Mouse (Mus musculus) mature B cell (primary cell): Measurements from ENCODE around the gene Gm10401.

Source experiments
- in situ Hi-C: fragments of 300-500 bp; cut with MboI; formaldehyde crosslinking; loops from 2 replicates; pipeline ENCODE4 v1.14.3; 2019

Gene Gm10401

DNA sequence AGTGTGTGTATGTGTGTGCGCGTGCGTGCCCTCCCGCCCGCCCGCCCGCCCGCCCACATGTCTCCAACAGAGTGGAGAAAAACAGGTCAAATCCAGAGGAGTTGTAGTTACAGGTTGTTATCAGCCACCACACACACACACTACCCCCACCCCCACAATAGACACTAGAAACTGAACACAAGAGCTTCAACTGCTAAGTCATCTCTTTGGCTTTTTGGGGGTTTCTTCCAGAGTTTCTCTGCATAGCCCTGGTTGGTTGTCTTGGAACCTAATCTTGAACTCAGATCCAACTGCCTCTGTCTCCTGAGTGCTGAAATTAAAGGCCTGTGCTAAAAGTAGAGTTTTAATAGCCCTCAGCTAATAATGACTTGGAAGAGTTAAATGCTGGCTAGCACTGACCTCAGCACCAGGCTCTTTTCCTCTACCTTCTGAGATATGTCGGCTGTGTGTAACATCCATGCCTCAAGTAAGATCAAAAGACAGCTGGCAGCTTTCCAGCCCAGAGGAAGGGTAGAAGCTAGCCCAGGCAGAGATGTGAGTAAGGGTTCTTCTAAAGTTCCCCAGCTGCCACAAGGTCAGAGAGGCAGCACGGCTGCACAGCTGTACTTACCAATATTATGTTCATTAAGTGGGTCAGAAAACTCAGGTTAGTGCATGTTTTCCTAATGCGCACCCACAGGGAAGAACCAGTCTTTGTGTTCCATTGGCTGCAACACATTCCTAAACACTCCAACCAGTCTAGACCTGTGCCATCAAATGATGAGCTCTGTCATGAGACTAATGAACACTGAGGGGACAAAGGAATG lies 26.8 kb downstream of the Gm10401 start:
- in situ Hi-C loops: loop anchor here (10.0 kb wide), 1 partner anchor 86 kb away; no protein-coding TSS in a partner anchor

GRCm38 (mm10) chr5:115070457-115070856 lies 27.6 kb downstream of the Gm10401 start:
- in situ Hi-C loops: loop anchor here (10.0 kb wide), 1 partner anchor 86 kb away; no protein-coding TSS in a partner anchor

DNA sequence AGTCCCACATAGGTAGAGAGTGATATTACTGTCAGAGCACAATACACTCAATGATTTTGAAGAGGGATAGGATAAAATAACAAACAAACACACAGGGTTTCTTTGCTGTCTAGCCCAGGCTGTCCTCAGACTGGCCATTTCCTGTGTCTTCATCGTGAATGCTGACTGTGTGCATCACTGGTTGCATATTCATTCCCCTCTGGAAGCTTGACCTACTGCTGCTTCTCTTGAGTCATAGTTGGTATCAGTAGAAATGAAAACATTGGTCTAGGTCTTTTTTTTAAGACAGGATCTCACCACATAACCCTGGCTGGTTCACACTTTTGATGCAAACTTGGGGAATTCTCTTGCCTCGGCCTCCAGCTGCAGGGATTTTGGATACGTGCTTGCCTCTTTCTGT lies 28.5 kb downstream of the Gm10401 start:
- in situ Hi-C loops: loop anchor here (10.0 kb wide), 1 partner anchor 85 kb away; no protein-coding TSS in a partner anchor

DNA sequence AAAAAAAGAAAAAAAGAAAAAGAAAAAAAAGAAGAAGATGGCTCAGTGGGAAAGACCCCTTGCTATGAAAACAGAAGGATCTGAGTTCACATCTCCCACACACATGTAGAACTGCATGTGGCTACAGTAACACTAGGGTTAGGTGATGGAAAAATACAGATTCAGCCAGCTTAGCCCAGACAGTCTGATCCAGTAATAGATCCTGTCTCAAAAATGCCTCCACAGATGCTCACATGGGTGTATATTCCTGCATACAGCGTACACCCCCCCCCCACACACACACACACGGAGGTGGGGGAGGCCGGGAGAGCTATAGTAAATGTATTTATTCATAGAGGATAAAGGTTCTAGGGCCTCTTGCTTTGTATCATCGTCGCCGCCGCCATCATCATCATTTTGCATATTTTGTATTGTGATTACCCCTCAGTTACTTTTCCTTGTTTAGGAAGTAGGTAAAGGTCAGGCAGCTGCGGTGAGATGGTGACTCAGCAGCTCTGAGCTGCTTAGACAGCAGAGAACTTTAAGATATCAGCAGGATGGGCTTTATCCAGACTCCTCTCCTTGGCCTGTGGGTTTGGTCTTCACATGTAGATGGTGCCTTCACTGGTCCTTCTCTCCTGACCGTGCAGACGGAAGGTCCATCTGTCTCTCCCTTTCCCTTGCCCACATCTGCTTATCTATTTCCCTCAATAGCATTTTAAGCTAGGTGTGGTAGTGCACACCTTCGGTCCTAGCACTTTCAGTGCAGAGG lies 29.2 kb downstream of the Gm10401 start:
- in situ Hi-C loops: no loop called here

DNA sequence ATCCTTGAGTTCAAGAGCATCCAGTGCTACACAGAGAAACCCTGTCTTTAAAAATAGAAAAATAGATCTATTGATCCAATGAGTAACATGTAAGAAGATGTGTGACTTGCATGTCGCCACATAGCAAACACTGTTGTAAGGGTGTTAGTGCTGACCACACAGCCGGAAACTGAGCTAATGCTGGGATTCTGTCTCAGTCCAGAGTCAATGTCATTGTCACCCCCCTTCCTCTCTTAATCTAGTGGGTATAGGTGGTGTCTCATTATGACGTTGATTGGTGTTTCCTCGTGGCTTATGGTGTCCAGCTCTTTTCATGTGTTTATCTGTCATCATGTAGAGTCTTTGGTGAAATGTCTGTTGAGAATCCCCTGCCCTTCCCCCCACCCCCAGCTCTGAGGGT lies 31.9 kb downstream of the Gm10401 start:
- in situ Hi-C loops: no loop called here

DNA sequence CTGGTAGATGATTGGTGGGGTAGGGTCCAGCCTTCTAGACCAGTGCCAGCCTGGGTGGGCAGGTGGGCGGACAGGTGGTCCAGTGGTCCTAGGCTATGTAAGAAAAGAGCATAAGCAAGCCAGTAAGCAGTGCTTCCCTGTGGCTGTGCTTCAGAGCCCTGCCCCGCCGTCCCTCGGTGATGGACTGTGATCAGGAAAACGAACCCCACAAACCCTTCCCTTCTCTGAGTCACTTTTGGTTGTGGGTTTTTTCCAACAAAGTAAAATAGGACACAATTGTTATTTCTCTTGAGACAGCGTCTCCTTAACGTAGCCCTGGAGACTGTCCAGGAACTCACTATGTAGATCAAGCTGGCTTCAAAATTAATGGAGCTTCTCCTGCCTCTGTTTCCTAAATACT lies 34.7 kb downstream of the Gm10401 start:
- in situ Hi-C loops: no loop called here

GRCm38 (mm10) chr5:115062566-115062965 lies 35.5 kb downstream of the Gm10401 start:
- in situ Hi-C loops: no loop called here

- in situ Hi-C loops: no loop called here
These were observed 37.1 kb downstream of the Gm10401 start for GRCm38 (mm10) chr5:115060977-115061376.

DNA sequence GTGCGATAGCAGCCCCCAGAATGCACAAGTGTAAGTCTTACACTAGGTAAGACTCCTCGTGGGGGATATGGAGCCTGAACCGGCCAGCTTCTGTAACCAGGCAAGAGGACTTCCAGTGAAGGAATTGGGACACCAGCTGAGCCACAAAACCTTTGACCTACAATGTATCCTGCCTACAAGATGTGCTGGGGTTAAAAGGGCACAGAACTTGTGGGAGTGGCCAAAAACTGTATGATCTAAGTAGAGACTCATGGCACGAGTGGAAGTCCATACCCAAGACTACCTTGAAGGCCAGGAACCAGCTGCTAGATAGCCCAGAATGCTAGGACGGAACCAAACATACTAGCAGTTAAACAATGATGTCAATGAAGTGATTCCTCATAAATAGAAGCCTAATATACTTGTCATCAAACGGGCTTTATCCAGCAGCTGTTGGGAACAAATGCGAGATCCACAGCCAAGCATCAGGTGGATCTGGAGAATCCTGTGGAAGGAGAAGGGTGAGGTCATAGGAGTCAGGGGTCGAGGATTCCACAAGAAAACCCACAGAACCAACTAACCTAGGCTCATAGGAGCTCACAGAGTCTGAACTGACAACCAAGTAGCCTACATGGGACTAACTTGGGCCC lies 37.9 kb downstream of the Gm10401 start:
- in situ Hi-C loops: no loop called here

DNA sequence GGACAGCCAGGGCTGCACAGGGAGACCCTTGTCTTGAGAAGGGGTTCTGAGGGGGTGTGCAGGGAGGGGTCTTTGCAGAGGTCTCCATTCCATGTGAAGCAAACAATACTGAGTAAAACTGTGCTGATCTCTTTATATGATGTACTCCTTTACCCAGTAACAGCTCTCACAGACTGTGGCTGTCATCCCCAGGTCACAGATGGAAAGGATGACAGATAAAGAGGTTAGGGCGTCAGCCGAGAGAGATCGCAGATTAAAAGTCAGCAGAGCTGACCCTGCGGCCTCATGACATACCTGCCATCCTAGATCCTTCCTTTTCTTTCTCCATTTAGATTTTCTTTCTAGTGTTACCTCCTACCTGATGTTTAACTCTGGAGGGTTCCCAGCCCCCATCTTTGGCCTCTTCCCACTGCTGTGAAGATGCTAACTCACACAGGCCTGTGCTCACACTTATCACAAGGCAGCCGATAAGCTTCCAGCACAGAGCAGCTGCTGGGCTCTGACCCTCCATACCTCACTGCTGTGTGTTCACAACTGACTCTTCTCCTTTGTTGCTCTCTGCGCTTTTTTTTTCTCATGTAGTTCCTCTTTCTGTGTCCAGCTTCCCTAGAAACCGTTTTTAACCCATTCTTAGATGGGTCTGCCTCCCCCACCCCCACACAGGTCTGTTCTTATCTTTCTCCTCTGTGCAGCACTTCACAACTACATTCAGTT lies 39.4 kb downstream of the Gm10401 start:
- in situ Hi-C loops: no loop called here

GRCm38 (mm10) chr5:115057153-115057552 lies 40.9 kb downstream of the Gm10401 start:
- in situ Hi-C loops: no loop called here

DNA sequence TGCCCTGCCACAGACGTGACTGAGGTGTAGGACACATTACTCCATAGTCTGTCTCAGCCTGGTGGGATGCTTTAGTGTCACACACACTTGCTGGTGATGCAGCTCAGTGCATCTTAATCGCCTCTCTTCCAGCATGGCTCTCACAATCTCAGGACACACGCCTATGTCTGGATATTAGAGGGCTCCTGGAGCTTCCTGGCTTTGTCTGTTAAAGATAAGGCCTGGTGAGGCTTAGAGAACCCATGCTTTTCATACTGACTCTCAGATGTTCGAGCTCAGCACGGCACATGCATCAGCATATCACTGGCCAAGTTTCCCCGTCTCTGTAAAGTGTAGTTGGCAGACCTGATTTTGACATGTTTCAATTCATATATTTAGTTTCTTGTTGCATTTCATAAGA lies 42.7 kb downstream of the Gm10401 start:
- in situ Hi-C loops: no loop called here

DNA sequence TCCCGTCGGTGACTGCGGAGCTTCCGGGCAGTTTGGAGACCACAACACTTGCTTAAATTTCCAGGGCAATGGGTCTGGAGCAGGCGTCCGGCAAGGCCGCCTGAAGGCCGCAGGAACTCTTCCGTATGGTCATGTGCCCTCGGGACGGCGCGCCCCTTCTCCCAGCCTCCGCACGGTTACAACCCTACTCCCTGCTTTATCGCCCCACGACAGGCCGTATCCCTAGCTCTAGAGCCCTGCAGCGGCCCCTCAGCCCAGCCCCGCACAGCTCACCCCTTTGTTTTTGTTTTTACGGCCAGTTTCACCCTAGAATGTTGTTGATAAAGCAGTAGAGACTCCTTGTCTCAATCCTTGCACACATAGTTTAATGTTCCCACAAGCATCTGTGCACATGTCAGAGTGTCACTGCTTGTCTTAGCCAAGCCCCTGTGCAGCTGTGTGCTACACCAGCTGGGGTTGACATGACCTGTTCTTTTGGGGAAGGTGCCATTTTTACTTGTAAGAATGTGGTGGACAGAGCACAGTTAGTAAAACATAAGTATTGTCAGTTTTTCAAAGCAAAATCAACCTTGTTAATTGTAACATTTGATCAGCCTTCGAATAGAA lies 44.2 kb downstream of the Gm10401 start:
- in situ Hi-C loops: no loop called here

- in situ Hi-C loops: no loop called here
These were observed 45.5 kb downstream of the Gm10401 start for GRCm38 (mm10) chr5:115052546-115052945.

DNA sequence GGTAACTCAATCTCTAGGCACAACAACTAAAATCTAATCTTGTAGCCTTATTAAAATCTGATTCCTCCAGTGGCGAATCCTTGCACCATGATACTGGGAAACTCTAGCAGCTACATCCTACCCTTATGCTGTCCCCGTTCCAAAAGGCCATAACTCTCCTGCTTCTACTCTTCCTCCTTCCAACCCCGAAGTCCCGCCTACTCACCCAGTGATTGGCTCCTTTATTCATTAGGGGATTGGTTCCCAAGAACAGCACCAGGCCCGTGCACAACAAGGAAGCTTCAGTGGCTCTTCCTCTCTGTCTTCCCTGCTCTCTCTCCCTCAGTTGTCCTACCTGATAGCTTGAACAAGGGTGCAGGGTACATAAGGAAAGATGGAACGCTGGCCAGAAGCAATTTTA lies 47.3 kb downstream of the Gm10401 start:
- in situ Hi-C loops: no loop called here

DNA sequence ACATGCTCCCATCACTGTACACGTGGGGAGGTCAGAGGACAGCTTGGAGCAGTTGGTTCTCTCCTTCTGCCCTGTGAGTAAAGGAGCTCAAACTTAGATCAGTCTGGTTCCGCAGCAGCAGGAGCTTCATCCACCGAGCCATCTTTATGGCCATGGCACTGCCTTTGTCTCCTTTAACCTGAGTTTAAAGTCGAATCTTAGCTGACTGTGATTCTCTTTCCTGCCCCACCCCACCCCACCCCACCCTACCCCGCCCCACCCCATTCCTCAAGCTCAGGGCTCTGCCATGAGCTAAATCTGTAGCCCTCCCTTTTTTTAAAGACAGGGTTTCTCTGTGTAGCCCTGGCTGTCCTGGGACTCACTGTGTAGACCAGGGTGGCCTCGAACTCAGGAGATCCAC lies 48.4 kb downstream of the Gm10401 start:
- in situ Hi-C loops: no loop called here
